Mouse (Mus musculus): ENCODE data around the gene Slc9a8.

The Slc9a8 gene

GRCm38 (mm10) chr2:167456361-167457020 lies 35.0 kb downstream of the Slc9a8 start:
- CTCF ChIA-PET: interaction anchor here in 2 of 4 experiments (0.7 to 1.5 kb wide), 2 partner anchors 234 to 935 kb away, joined by 3 read pairs; no protein-coding TSS in a partner anchor

GRCm38 (mm10) chr2:167457213-167457612 lies 35.7 kb downstream of the Slc9a8 start:
- ChIA-PET CTCF (interaction anchor here in 1 of 4 experiments (0.7 kb wide), 1 partner anchor 374 kb away, joined by 4 read pairs; no protein-coding TSS in a partner anchor), POLR2A (interaction anchor here in 3 of 4 experiments (0.5 to 3.1 kb wide), 17 partner anchors 9 to 144 kb away, joined by 3 to 16 read pairs (median 4); no protein-coding TSS in a partner anchor)

More at GRCm38 (mm10) chr2:167456361-167457020, 35.0 kb downstream of the Slc9a8 start:
- POLR2A ChIA-PET: interaction anchor here (0.6 to 3.1 kb wide), 17 partner anchors 9 to 191 kb away, joined by 3 to 16 read pairs (median 4); no protein-coding TSS in a partner anchor

GRCm38 (mm10) chr2:167458548-167458947 lies 37.0 kb downstream of the Slc9a8 start:
- CTCF ChIA-PET: interaction anchor here in 1 of 4 experiments (0.9 kb wide), 1 partner anchor 9 kb away, joined by 3 read pairs; no protein-coding TSS in a partner anchor
- POLR2A ChIA-PET: interaction anchor here in 2 of 4 experiments (1.0 to 3.1 kb wide), 9 partner anchors 9 to 40 kb away, joined by 3 to 16 read pairs (median 4); no protein-coding TSS in a partner anchor

- ChIA-PET CTCF (interaction anchor here in 1 of 4 experiments (0.9 kb wide), 1 partner anchor 10 kb away, joined by 3 read pairs; no protein-coding TSS in a partner anchor), POLR2A (interaction anchor here in 2 of 4 experiments (1.0 to 1.7 kb wide), 4 partner anchors 9 to 10 kb away, joined by 3 to 4 read pairs (median 3); no protein-coding TSS in a partner anchor)
Observed at GRCm38 (mm10) chr2:167459071-167459865, 37.8 kb downstream of the Slc9a8 start.

- ChIA-PET CTCF (interaction anchor here in 3 of 4 experiments (0.5 to 1.3 kb wide), 9 partner anchors 12 to 188 kb away, joined by 3 to 6 read pairs (median 3); partner anchors contain the start of gene Snai1 (in 1 of the 3)), POLR2A (interaction anchor here in 3 of 4 experiments (0.6 to 2.8 kb wide), 10 partner anchors 14 to 666 kb away, joined by 3 to 7 read pairs (median 4); no protein-coding TSS in a partner anchor)
Observed at GRCm38 (mm10) chr2:167462954-167463353, 41.4 kb downstream of the Slc9a8 start.

- POLR2A ChIA-PET: interaction anchor here in 3 of 4 experiments (0.6 to 2.8 kb wide), 12 partner anchors 14 to 222 kb away, joined by 3 to 9 read pairs (median 4); no protein-coding TSS in a partner anchor
- CTCF ChIA-PET: interaction anchor here in 3 of 4 experiments (0.7 to 1.3 kb wide), 6 partner anchors 13 to 241 kb away, joined by 3 to 4 read pairs (median 3); partner anchors contain the start of gene Snai1 (in 1 of the 3)
Observed at GRCm38 (mm10) chr2:167463802-167464201, 42.3 kb downstream of the Slc9a8 start.

- ChIA-PET CTCF (interaction anchor here in 1 of 4 experiments (0.6 kb wide), 1 partner anchor 11 kb away, joined by 4 read pairs; no protein-coding TSS in a partner anchor), POLR2A (interaction anchor here in 2 of 4 experiments (1.0 to 1.6 kb wide), 7 partner anchors 9 to 43 kb away, joined by 3 to 6 read pairs (median 4); no protein-coding TSS in a partner anchor)
Observed at GRCm38 (mm10) chr2:167465951-167466350, 44.4 kb downstream of the Slc9a8 start.

- POLR2A ChIA-PET: interaction anchor here in 3 of 4 experiments (0.6 to 2.8 kb wide), 9 partner anchors 9 to 92 kb away, joined by 3 to 28 read pairs (median 4); no protein-coding TSS in a partner anchor
- CTCF ChIA-PET: interaction anchor here in 1 of 4 experiments (0.5 kb wide), 1 partner anchor 39 kb away, joined by 5 read pairs; no protein-coding TSS in a partner anchor
Observed at GRCm38 (mm10) chr2:167467214-167467613, 45.7 kb downstream of the Slc9a8 start.

- ChIA-PET POLR2A (interaction anchor here in 3 of 4 experiments (0.5 to 4.2 kb wide), 30 partner anchors 8 to 406 kb away, joined by 3 to 28 read pairs (median 5); partner anchors contain the start of genes Slc9a8 (in 1 of the 3) and Znfx1 (in 1 of the 3)), CTCF (interaction anchor here in 3 of 4 experiments (0.6 to 1.8 kb wide), 27 partner anchors 9 to 341 kb away, joined by 3 to 6 read pairs (median 4); partner anchors contain the start of gene Snai1 (in 1 of the 3))
Observed at GRCm38 (mm10) chr2:167468444-167468843, 46.9 kb downstream of the Slc9a8 start.

GRCm38 (mm10) chr2:167470611-167471010 lies 49.1 kb downstream of the Slc9a8 start:
- ChIA-PET CTCF (interaction anchor here in 1 of 4 experiments (1.3 to 1.9 kb wide), 2 partner anchors 18 to 135 kb away, joined by 3 to 5 read pairs; no protein-coding TSS in a partner anchor), POLR2A (interaction anchor here in 3 of 4 experiments (0.6 to 5.1 kb wide), 13 partner anchors 10 to 1242 kb away, joined by 3 to 23 read pairs (median 5); no protein-coding TSS in a partner anchor)

GRCm38 (mm10) chr2:167471585-167471984 lies 50.1 kb downstream of the Slc9a8 start:
- ChIA-PET POLR2A (interaction anchor here in 3 of 4 experiments (0.6 to 5.1 kb wide), 17 partner anchors 9 to 1243 kb away, joined by 3 to 23 read pairs (median 4); no protein-coding TSS in a partner anchor), CTCF (interaction anchor here in 2 of 4 experiments (0.6 to 1.9 kb wide), 4 partner anchors 17 to 249 kb away, joined by 3 to 5 read pairs (median 4); no protein-coding TSS in a partner anchor)

GRCm38 (mm10) chr2:167474218-167474617 lies 52.7 kb downstream of the Slc9a8 start:
- CTCF ChIA-PET: no interaction called here
- POLR2A ChIA-PET: interaction anchor here in 2 of 4 experiments (0.6 to 5.0 kb wide), 3 partner anchors 9 to 224 kb away, joined by 3 to 30 read pairs (median 10); partner anchors contain the start of gene Slc9a8 (in 1 of the 2)

- POLR2A ChIA-PET: interaction anchor here in 2 of 4 experiments (0.6 to 5.0 kb wide), 11 partner anchors 9 to 52 kb away, joined by 3 to 30 read pairs (median 5); partner anchors contain the start of genes Slc9a8 (in 2 of the 2), Rnf114 (in 1 of the 2) and Spata2 (in 1 of the 2)
- CTCF ChIA-PET: interaction anchor here in 1 of 4 experiments (0.8 kb wide), 1 partner anchor 13 kb away, joined by 3 read pairs; no protein-coding TSS in a partner anchor
Observed at GRCm38 (mm10) chr2:167475596-167475995, 54.1 kb downstream of the Slc9a8 start.

- ChIA-PET CTCF (interaction anchor here in 1 of 4 experiments (0.8 kb wide), 1 partner anchor 13 kb away, joined by 3 read pairs; no protein-coding TSS in a partner anchor), POLR2A (interaction anchor here in 3 of 4 experiments (0.6 to 5.0 kb wide), 18 partner anchors 7 to 184 kb away, joined by 3 to 30 read pairs (median 6); partner anchors contain the start of genes Rnf114 (in 2 of the 3), Slc9a8 (in 2 of the 3), B4galt5 (in 1 of the 3) and Snai1 (in 1 of the 3))
Observed at GRCm38 (mm10) chr2:167476200-167476688, 54.7 kb downstream of the Slc9a8 start.

GRCm38 (mm10) chr2:167476762-167477161 lies 55.2 kb downstream of the Slc9a8 start:
- ChIA-PET CTCF (interaction anchor here in 1 of 4 experiments (0.7 to 0.9 kb wide), 2 partner anchors 8 to 11 kb away, joined by 3 to 4 read pairs; no protein-coding TSS in a partner anchor), POLR2A (interaction anchor here (0.6 to 5.0 kb wide), 20 partner anchors 8 to 332 kb away, joined by 3 to 30 read pairs (median 7); partner anchors contain the start of genes Rnf114 (in 2 of the 4), Slc9a8 (in 2 of the 4), B4galt5 (in 1 of the 4) and Snai1 (in 1 of the 4))

GRCm38 (mm10) chr2:167478128-167478527 lies 56.6 kb downstream of the Slc9a8 start:
- CTCF ChIA-PET: interaction anchor here (0.5 to 1.8 kb wide), 6 partner anchors 10 to 61 kb away, joined by 3 to 5 read pairs (median 3); partner anchors contain the start of gene Snai1 (in 1 of the 4)

More at GRCm38 (mm10) chr2:167478128-167478527, 56.6 kb downstream of the Slc9a8 start:
- POLR2A ChIA-PET: interaction anchor here (0.8 to 5.0 kb wide), 26 partner anchors 8 to 207 kb away, joined by 3 to 30 read pairs (median 4); partner anchors contain the start of genes Rnf114 (in 2 of the 4), Slc9a8 (in 2 of the 4) and Spata2 (in 1 of the 4)

Measured in embryonic stem cell, embryonic (primary cell).